Mouse (Mus musculus): Measurements from ENCODE around the gene Znhit6. TPM values are rescaled to one million over a fixed set of nuclear protein-coding genes. Genes with fewer than 3 reads are reported as not detected.
A peak's percentile ranks its signal among the peaks of the same experiment; 100 is the strongest.

Znhit6 gene
- total and polyA plus RNA-seq, 2 experiments = 1.6 to 4.9 TPM

- 58% methylated on average over 9 of the region's 9 CpGs for WGBS
- H3K9ac ChIP-seq (ENCODE audit: low read depth, low read length) = no peak overlapping the region
- H3K4me3 ChIP-seq (ENCODE audit: insufficient read depth, low read depth, low read length) = no peak overlapping the region
These were observed 42.3 kb downstream of the Znhit6 start for GRCm38 (mm10) chr3:145618299-145618698.

DNA sequence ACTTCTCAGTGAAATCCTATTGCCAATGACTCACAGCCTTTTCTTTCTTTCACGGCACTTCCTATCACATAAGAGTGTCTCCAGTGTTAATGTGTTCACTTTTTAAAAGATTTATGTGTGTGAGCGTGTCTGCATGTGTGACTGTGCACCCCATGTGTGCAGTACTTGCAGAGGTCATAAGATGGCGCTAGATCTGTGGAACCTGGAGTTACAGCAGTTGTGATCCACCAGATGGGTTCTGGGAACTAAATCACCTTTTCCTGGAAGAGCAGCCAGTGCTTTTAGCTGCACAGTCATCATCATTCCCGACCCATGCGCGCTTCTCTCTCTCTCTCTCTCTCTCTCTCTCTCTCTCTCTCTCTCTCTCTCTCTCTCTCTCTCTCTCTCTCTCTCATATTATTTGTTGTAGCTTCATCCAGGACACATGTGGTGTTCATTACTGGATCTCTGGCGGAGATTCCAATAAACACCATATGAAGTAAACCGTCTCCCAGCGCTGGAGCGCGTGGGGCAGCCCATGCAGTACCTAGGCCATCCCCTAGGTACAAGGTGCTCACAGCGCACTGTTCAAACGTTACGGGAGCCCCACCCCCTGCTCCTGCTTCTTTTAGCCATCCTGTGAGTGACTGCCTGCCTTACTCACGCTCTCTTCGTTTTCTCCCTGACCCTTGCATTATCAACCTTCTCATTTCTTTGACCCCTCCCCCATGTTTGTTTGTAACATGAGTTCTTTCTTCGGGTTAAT, 43.8 kb downstream of the Znhit6 start:
- H3K36me3 ChIP-seq (ENCODE audit: control insufficient read depth, insufficient read depth, low read length) = no peaks in the 10 kb centered on the region
- no peaks in the 10 kb centered on the region for H3K27me3 ChIP-seq (ENCODE audit: control insufficient read depth, insufficient read depth, low read length)
- peaks cover 2% of the 10 kb centered on the region; the same call in 1 of the 2 replicates for H3K4me1 ChIP-seq (ENCODE audit: control insufficient read depth, insufficient read depth, low read length)
- H3K27ac ChIP-seq (replicated peaks; ENCODE audit: insufficient read depth, low read depth, low read length) = no peak overlapping the region
- no peak for DNase-seq (ENCODE audit: extremely low read depth, low read depth, low spot score)
- H3K4me3 ChIP-seq (ENCODE audit: insufficient read depth, low read depth, low read length) = no peak overlapping the region
- no peaks in the 10 kb centered on the region for H3K79me2 ChIP-seq (ENCODE audit: control insufficient read depth, insufficient read depth, low read length)
- TF ChIP-seq CTCF (IDR thresholded peaks at IDR 0.05; ENCODE audit: low read depth, low read length) = no peak
- no peak for TF ChIP-seq POLR2A (IDR thresholded peaks at IDR 0.05; ENCODE audit: extremely low read depth, insufficient read depth, low read length)
- H3K9ac ChIP-seq (ENCODE audit: low read depth, low read length) = no peak overlapping the region
- 95% methylated on average over 17 of the region's 17 CpGs for WGBS

More at GRCm38 (mm10) chr3:145618299-145618698, 42.3 kb downstream of the Znhit6 start:
- Histone ChIP-seq H3K4me1 (ENCODE audit: control insufficient read depth, insufficient read depth, low read length) (peaks cover 5% of the 10 kb centered on the region; the same call in 1 of the 2 replicates), H3K27me3 (ENCODE audit: control insufficient read depth, insufficient read depth, low read length) (no peaks in the 10 kb centered on the region), H3K79me2 (ENCODE audit: control insufficient read depth, insufficient read depth, low read length) (no peaks in the 10 kb centered on the region), H3K27ac (replicated peaks; ENCODE audit: insufficient read depth, low read depth, low read length) (no peak overlapping the region), H3K36me3 (ENCODE audit: control insufficient read depth, insufficient read depth, low read length) (no peaks in the 10 kb centered on the region)
- no peak for TF ChIP-seq POLR2A (IDR thresholded peaks at IDR 0.05; ENCODE audit: extremely low read depth, insufficient read depth, low read length)
- TF ChIP-seq CTCF (IDR thresholded peaks at IDR 0.05; ENCODE audit: low read depth, low read length) = no peak
- DNase-seq (ENCODE audit: extremely low read depth, low read depth, low spot score) = no peak

DNA sequence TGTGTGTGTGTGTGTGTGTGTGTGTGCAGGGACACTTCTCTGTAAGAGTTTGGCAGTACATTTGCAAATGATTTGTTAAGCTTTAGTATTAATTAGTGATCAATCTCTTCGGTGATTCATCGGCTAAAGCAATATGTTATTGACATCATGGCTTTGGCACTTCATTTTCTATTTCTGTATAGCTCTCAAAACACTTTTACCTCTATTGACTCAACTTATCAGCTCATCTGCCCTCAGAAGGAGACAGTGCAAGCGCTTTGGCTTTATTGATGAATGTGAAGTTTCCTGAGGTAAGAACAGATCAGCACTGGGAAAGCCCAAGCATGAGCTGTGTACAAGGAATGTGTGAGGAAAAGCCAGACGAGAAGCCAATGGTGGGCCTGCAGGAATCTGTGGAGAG, 45.2 kb downstream of the Znhit6 start:
- WGBS = 24% methylated on average over 4 of the region's 4 CpGs
- no peak for TF ChIP-seq POLR2A (IDR thresholded peaks at IDR 0.05; ENCODE audit: extremely low read depth, insufficient read depth, low read length)
- TF ChIP-seq CTCF (IDR thresholded peaks at IDR 0.05; ENCODE audit: low read depth, low read length) = no peak

DNA sequence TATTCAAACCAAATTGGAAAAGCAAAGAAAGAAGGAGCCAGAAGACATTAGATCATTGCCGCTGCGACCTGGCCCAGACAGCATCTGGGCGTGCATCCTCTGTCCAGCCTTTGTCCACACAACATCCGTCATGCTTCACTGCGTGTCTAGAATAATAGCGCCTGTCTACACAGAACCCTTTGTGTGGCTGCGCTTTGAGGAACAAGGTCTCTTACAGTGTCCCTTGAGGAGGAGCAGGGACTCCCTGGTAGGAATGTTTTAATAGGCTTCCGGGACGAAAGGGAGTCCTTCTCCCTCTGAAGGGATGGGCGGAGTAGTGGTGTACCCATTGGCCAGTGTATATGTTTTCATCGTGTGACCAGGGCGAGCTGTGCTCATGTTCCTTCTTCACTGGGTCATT, 47.0 kb downstream of the Znhit6 start:
- H3K36me3 ChIP-seq (ENCODE audit: control insufficient read depth, insufficient read depth, low read length) = no peaks in the 10 kb centered on the region
- no peak for DNase-seq (ENCODE audit: extremely low read depth, low read depth, low spot score)
- H3K27ac ChIP-seq (replicated peaks; ENCODE audit: insufficient read depth, low read depth, low read length) = no peak overlapping the region
- WGBS = 93% methylated on average over 12 of the region's 12 CpGs
- H3K4me3 ChIP-seq (ENCODE audit: insufficient read depth, low read depth, low read length) = no peak overlapping the region
- H3K27me3 ChIP-seq (ENCODE audit: control insufficient read depth, insufficient read depth, low read length) = no peaks in the 10 kb centered on the region
- H3K9ac ChIP-seq (ENCODE audit: low read depth, low read length) = no peak overlapping the region
- TF ChIP-seq CTCF (IDR thresholded peaks at IDR 0.05; ENCODE audit: low read depth, low read length) = no peak
- H3K4me1 ChIP-seq (ENCODE audit: control insufficient read depth, insufficient read depth, low read length) = peaks cover 8% of the 10 kb centered on the region
- H3K79me2 ChIP-seq (ENCODE audit: control insufficient read depth, insufficient read depth, low read length) = no peaks in the 10 kb centered on the region

More for the DNA sequence above, 45.2 kb downstream of the Znhit6 start:
- Histone ChIP-seq H3K36me3 (ENCODE audit: control insufficient read depth, insufficient read depth, low read length) (no peaks in the 10 kb centered on the region), H3K9ac (ENCODE audit: low read depth, low read length) (no peak overlapping the region), H3K27ac (replicated peaks; ENCODE audit: insufficient read depth, low read depth, low read length) (no peak overlapping the region), H3K4me3 (ENCODE audit: insufficient read depth, low read depth, low read length) (no peak overlapping the region), H3K27me3 (ENCODE audit: control insufficient read depth, insufficient read depth, low read length) (no peaks in the 10 kb centered on the region), H3K4me1 (ENCODE audit: control insufficient read depth, insufficient read depth, low read length) (peaks cover 8% of the 10 kb centered on the region), H3K79me2 (ENCODE audit: control insufficient read depth, insufficient read depth, low read length) (no peaks in the 10 kb centered on the region)
- peak; percentile 60 for DNase-seq (ENCODE audit: extremely low read depth, low read depth, low spot score)

GRCm38 (mm10) chr3:145624786-145625185, 48.8 kb downstream of the Znhit6 start:
- no peaks in the 10 kb centered on the region for H3K79me2 ChIP-seq (ENCODE audit: control insufficient read depth, insufficient read depth, low read length)
- TF ChIP-seq CTCF (IDR thresholded peaks at IDR 0.05; ENCODE audit: low read depth, low read length) (no peak), POLR2A (IDR thresholded peaks at IDR 0.05; ENCODE audit: extremely low read depth, insufficient read depth, low read length) (no peak)
- no peaks in the 10 kb centered on the region for H3K36me3 ChIP-seq (ENCODE audit: control insufficient read depth, insufficient read depth, low read length)
- H3K4me3 ChIP-seq (ENCODE audit: insufficient read depth, low read depth, low read length) = no peak overlapping the region
- H3K27ac ChIP-seq (replicated peaks; ENCODE audit: insufficient read depth, low read depth, low read length) = no peak overlapping the region
- DNase-seq (ENCODE audit: extremely low read depth, low read depth, low spot score) = peak; percentile 98
- 32% methylated on average over 4 of the region's 4 CpGs for WGBS
- H3K9ac ChIP-seq (ENCODE audit: low read depth, low read length) = no peak overlapping the region
- peaks cover 8% of the 10 kb centered on the region for H3K4me1 ChIP-seq (ENCODE audit: control insufficient read depth, insufficient read depth, low read length)
- no peaks in the 10 kb centered on the region for H3K27me3 ChIP-seq (ENCODE audit: control insufficient read depth, insufficient read depth, low read length)

DNA sequence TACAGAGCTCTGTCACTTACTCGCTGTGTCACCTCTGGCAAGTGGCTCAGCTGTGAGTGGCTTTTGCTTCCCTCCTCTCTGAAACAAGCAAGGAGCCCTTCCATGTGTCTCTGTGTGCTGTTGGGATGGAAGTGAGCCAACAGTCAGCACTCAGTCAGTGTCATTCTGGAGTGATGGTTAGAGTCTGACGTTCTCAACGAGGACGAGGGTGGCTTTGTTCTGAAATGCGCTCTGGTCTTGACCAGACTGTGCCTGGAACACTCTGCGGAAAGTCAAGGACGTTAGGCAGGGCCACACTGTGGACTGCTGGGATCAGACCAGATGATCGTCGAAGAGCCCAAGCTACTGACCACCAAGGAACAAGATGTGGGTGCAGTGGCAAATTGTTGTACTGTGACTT, 49.5 kb downstream of the Znhit6 start:
- 22% methylated on average over 9 of the region's 9 CpGs for WGBS
- no peak overlapping the region for H3K4me3 ChIP-seq (ENCODE audit: insufficient read depth, low read depth, low read length)
- TF ChIP-seq CTCF (IDR thresholded peaks at IDR 0.05; ENCODE audit: low read depth, low read length) = no peak
- TF ChIP-seq POLR2A (IDR thresholded peaks at IDR 0.05; ENCODE audit: extremely low read depth, insufficient read depth, low read length) = no peak

More for the DNA sequence above, 49.5 kb downstream of the Znhit6 start:
- Histone ChIP-seq H3K4me1 (ENCODE audit: control insufficient read depth, insufficient read depth, low read length) (peaks cover 8% of the 10 kb centered on the region), H3K9ac (ENCODE audit: low read depth, low read length) (no peak overlapping the region), H3K27me3 (ENCODE audit: control insufficient read depth, insufficient read depth, low read length) (no peaks in the 10 kb centered on the region), H3K36me3 (ENCODE audit: control insufficient read depth, insufficient read depth, low read length) (no peaks in the 10 kb centered on the region), H3K27ac (replicated peaks; ENCODE audit: insufficient read depth, low read depth, low read length) (peak overlapping the region; percentile 76), H3K79me2 (ENCODE audit: control insufficient read depth, insufficient read depth, low read length) (no peaks in the 10 kb centered on the region)
- DNase-seq (ENCODE audit: extremely low read depth, low read depth, low spot score) = peak; percentile 78
